Mouse (Mus musculus) ZHBTc4 (cell line): ENCODE results near the gene Syngr1.

Experiments used
- DNase-seq: peaks from one replicate; pipeline ENCODE4 v3.0.0-alpha.2; 2011; ENCODE audit warnings: low read depth, low spot score

Syngr1 gene

GRCm38 (mm10) chr15:80090155-80090554 is 979 bp upstream of the Syngr1 start:
- peak; percentile 37 for DNase-seq

GRCm38 (mm10) chr15:80090741-80091120 is 403 bp upstream of the Syngr1 start:
- no peak for DNase-seq

- no peak for DNase-seq
Measured at GRCm38 (mm10) chr15:80092041-80092441, 907 bp downstream of the Syngr1 start.

- peak; percentile 62 for DNase-seq
Measured at GRCm38 (mm10) chr15:80092599-80092998, 1.5 kb downstream of the Syngr1 start.

- no peak for DNase-seq
Measured at GRCm38 (mm10) chr15:80094201-80094600, 3.1 kb downstream of the Syngr1 start.

- DNase-seq = peak; percentile 55
Measured at GRCm38 (mm10) chr15:80095596-80095995, 4.5 kb downstream of the Syngr1 start.

- no peak for DNase-seq
Measured at GRCm38 (mm10) chr15:80096406-80096805, 5.3 kb downstream of the Syngr1 start.

- peak; percentile 72 for DNase-seq
Measured at GRCm38 (mm10) chr15:80096946-80097881, 6.1 kb downstream of the Syngr1 start.

- DNase-seq = no peak
Measured at GRCm38 (mm10) chr15:80097999-80098461, 6.9 kb downstream of the Syngr1 start.

GRCm38 (mm10) chr15:80098809-80099208 is 7.7 kb downstream of the Syngr1 start:
- DNase-seq = no peak

- peak; percentile 59 for DNase-seq
Measured at GRCm38 (mm10) chr15:80099477-80099876, 8.3 kb downstream of the Syngr1 start.

- no peak for DNase-seq
Measured at GRCm38 (mm10) chr15:80100196-80100595, 9.1 kb downstream of the Syngr1 start.

GRCm38 (mm10) chr15:80100871-80101270 is 9.7 kb downstream of the Syngr1 start:
- DNase-seq = no peak

GRCm38 (mm10) chr15:80101503-80101902 is 10.4 kb downstream of the Syngr1 start:
- no peak for DNase-seq

GRCm38 (mm10) chr15:80102495-80102894 is 11.4 kb downstream of the Syngr1 start:
- DNase-seq = peak; percentile 36

- DNase-seq = peak; percentile 93
Measured at GRCm38 (mm10) chr15:80105490-80106410, 14.6 kb downstream of the Syngr1 start.

GRCm38 (mm10) chr15:80107143-80107542 is 16.0 kb downstream of the Syngr1 start:
- DNase-seq = no peak

GRCm38 (mm10) chr15:80107575-80107974 is 16.4 kb downstream of the Syngr1 start:
- DNase-seq = peak; percentile 84

- DNase-seq = no peak
Measured at GRCm38 (mm10) chr15:80111436-80111835, 20.3 kb downstream of the Syngr1 start.

- DNase-seq = peak; percentile 76
Measured at GRCm38 (mm10) chr15:80112499-80112898, 21.4 kb downstream of the Syngr1 start.

- no peak for DNase-seq
Measured at GRCm38 (mm10) chr15:80114414-80114813, 23.3 kb downstream of the Syngr1 start.

GRCm38 (mm10) chr15:80115256-80115655 is 24.1 kb downstream of the Syngr1 start:
- DNase-seq = peak; percentile 94
